Mouse (Mus musculus): ENCODE data around the gene Txlnb. TPM values are rescaled to one million over a fixed set of nuclear protein-coding genes. Genes with fewer than 3 reads are reported as not detected.

Txlnb gene
- polyA plus RNA-seq, 1 experiment from 2014 or later: 3.7 TPM

GRCm38 (mm10) chr10:17827391-17827790 is 31.4 kb downstream of the Txlnb start:
- Histone ChIP-seq H3K27me3 (no peaks in the 10 kb centered on the region), H3K36me3 (no peaks in the 10 kb centered on the region), H3K9ac (no peak overlapping the region), H3K27ac (replicated peaks) (no peak overlapping the region), H3K9me3 (replicated peaks) (no peaks in the 10 kb centered on the region), H3K4me3 (replicated peaks) (0 out of 2 replicates have a peak overlapping the region, but pooled peaks have one; percentile 0), H3K4me2 (replicated peaks) (peak overlapping the region; percentile 22), H3K4me1 (0 out of 2 replicates have a peak, but pooled peaks cover 6% of the 10 kb centered on the region)
- ATAC-seq (ENCODE audit: insufficient number of reproducible peaks, low FRiP score, low TSS enrichment, low read depth): no peak
- WGBS: 5% methylated on average over 12 of the region's 12 CpGs

GRCm38 (mm10) chr10:17829205-17829604 is 33.2 kb downstream of the Txlnb start:
- no peak overlapping the region for H3K9ac ChIP-seq
- no peak overlapping the region for H3K27ac ChIP-seq (replicated peaks)
- no peaks in the 10 kb centered on the region for H3K27me3 ChIP-seq
- no peak overlapping the region for H3K4me3 ChIP-seq (replicated peaks)
- no peaks in the 10 kb centered on the region for H3K9me3 ChIP-seq (replicated peaks)
- 0 out of 2 replicates have a peak, but pooled peaks cover 6% of the 10 kb centered on the region for H3K4me1 ChIP-seq
- H3K36me3 ChIP-seq: no peaks in the 10 kb centered on the region
- WGBS: 86% methylated on average over 4 of the region's 4 CpGs
- no peak for ATAC-seq (ENCODE audit: insufficient number of reproducible peaks, low FRiP score, low TSS enrichment, low read depth)
- no peak overlapping the region for H3K4me2 ChIP-seq (replicated peaks)

- H3K9ac ChIP-seq: no peak overlapping the region
- ATAC-seq (ENCODE audit: insufficient number of reproducible peaks, low FRiP score, low TSS enrichment, low read depth): no peak
- no peaks in the 10 kb centered on the region for H3K36me3 ChIP-seq
- H3K9me3 ChIP-seq (replicated peaks): no peaks in the 10 kb centered on the region
- 44% methylated on average over 3 of the region's 3 CpGs for WGBS
- 0 out of 2 replicates have a peak, but pooled peaks cover 6% of the 10 kb centered on the region for H3K4me1 ChIP-seq
- H3K4me3 ChIP-seq (replicated peaks): no peak overlapping the region
- H3K4me2 ChIP-seq (replicated peaks): no peak overlapping the region
- H3K27me3 ChIP-seq: no peaks in the 10 kb centered on the region
- no peak overlapping the region for H3K27ac ChIP-seq (replicated peaks)
Observed at GRCm38 (mm10) chr10:17831041-17831440, 35.0 kb downstream of the Txlnb start.

- Histone ChIP-seq H3K36me3 (no peaks in the 10 kb centered on the region), H3K27ac (replicated peaks) (no peak overlapping the region), H3K9me3 (replicated peaks) (no peaks in the 10 kb centered on the region), H3K9ac (no peak overlapping the region), H3K4me2 (replicated peaks) (no peak overlapping the region), H3K4me1 (no peaks in the 10 kb centered on the region), H3K27me3 (no peaks in the 10 kb centered on the region), H3K4me3 (replicated peaks) (no peak overlapping the region)
- 87% methylated on average over 6 of the region's 6 CpGs for WGBS
- no peak for ATAC-seq (ENCODE audit: insufficient number of reproducible peaks, low FRiP score, low TSS enrichment, low read depth)
Observed at GRCm38 (mm10) chr10:17835031-17835430, 39.0 kb downstream of the Txlnb start.

- Histone ChIP-seq H3K27ac (replicated peaks) (no peak overlapping the region), H3K4me3 (replicated peaks) (no peak overlapping the region), H3K9me3 (replicated peaks) (no peaks in the 10 kb centered on the region), H3K4me2 (replicated peaks) (no peak overlapping the region), H3K27me3 (no peaks in the 10 kb centered on the region), H3K9ac (no peak overlapping the region), H3K4me1 (no peaks in the 10 kb centered on the region), H3K36me3 (no peaks in the 10 kb centered on the region)
- no peak for ATAC-seq (ENCODE audit: insufficient number of reproducible peaks, low FRiP score, low TSS enrichment, low read depth)
- 98% methylated on average over 1 of the region's 1 CpGs for WGBS
Observed at GRCm38 (mm10) chr10:17836275-17836674, 40.2 kb downstream of the Txlnb start.

GRCm38 (mm10) chr10:17842030-17842429 is 46.0 kb downstream of the Txlnb start:
- Histone ChIP-seq H3K4me2 (replicated peaks) (no peak overlapping the region), H3K9me3 (replicated peaks) (no peaks in the 10 kb centered on the region), H3K36me3 (no peaks in the 10 kb centered on the region), H3K27ac (replicated peaks) (no peak overlapping the region), H3K27me3 (no peaks in the 10 kb centered on the region), H3K4me1 (no peaks in the 10 kb centered on the region), H3K9ac (no peak overlapping the region), H3K4me3 (replicated peaks) (no peak overlapping the region)
- WGBS: 70% methylated on average over 3 of the region's 3 CpGs
- ATAC-seq (ENCODE audit: insufficient number of reproducible peaks, low FRiP score, low TSS enrichment, low read depth): no peak

GRCm38 (mm10) chr10:17844781-17845537 is 48.9 kb downstream of the Txlnb start:
- 42% methylated on average over 4 of the region's 4 CpGs for WGBS
- Histone ChIP-seq H3K9ac (no peak overlapping the region), H3K4me1 (no peaks in the 10 kb centered on the region), H3K9me3 (replicated peaks) (no peaks in the 10 kb centered on the region), H3K4me2 (replicated peaks) (no peak overlapping the region), H3K4me3 (replicated peaks) (no peak overlapping the region), H3K36me3 (no peaks in the 10 kb centered on the region), H3K27me3 (no peaks in the 10 kb centered on the region), H3K27ac (replicated peaks) (no peak overlapping the region)
- no peak for ATAC-seq (ENCODE audit: insufficient number of reproducible peaks, low FRiP score, low TSS enrichment, low read depth)

GRCm38 (mm10) chr10:17857647-17858261 is 61.7 kb downstream of the Txlnb start:
- Histone ChIP-seq H3K27me3 (no peaks in the 10 kb centered on the region), H3K9me3 (replicated peaks) (no peaks in the 10 kb centered on the region), H3K36me3 (no peaks in the 10 kb centered on the region), H3K9ac (no peak overlapping the region), H3K4me1 (no peaks in the 10 kb centered on the region), H3K4me3 (replicated peaks) (no peak overlapping the region), H3K27ac (replicated peaks) (no peak overlapping the region), H3K4me2 (replicated peaks) (no peak overlapping the region)
- 83% methylated on average over 9 of the region's 9 CpGs for WGBS
- no peak for ATAC-seq (ENCODE audit: insufficient number of reproducible peaks, low FRiP score, low TSS enrichment, low read depth)

GRCm38 (mm10) chr10:17860701-17861480 is 64.9 kb downstream of the Txlnb start:
- no peak overlapping the region for H3K4me2 ChIP-seq (replicated peaks)
- H3K4me1 ChIP-seq: no peaks in the 10 kb centered on the region
- no peak overlapping the region for H3K9ac ChIP-seq
- H3K4me3 ChIP-seq (replicated peaks): no peak overlapping the region
- no peak for ATAC-seq (ENCODE audit: insufficient number of reproducible peaks, low FRiP score, low TSS enrichment, low read depth)
- H3K27ac ChIP-seq (replicated peaks): no peak overlapping the region
- H3K36me3 ChIP-seq: no peaks in the 10 kb centered on the region
- WGBS: 64% methylated on average over 6 of the region's 6 CpGs
- no peaks in the 10 kb centered on the region for H3K27me3 ChIP-seq
- no peaks in the 10 kb centered on the region for H3K9me3 ChIP-seq (replicated peaks)

- Histone ChIP-seq H3K27me3 (no peaks in the 10 kb centered on the region), H3K36me3 (no peaks in the 10 kb centered on the region), H3K9me3 (replicated peaks) (no peaks in the 10 kb centered on the region), H3K9ac (no peak overlapping the region), H3K4me1 (no peaks in the 10 kb centered on the region), H3K27ac (replicated peaks) (no peak overlapping the region), H3K4me3 (replicated peaks) (no peak overlapping the region), H3K4me2 (replicated peaks) (no peak overlapping the region)
- ATAC-seq (ENCODE audit: insufficient number of reproducible peaks, low FRiP score, low TSS enrichment, low read depth): peak; percentile 88
- 20% methylated on average over 5 of the region's 5 CpGs for WGBS
Observed at GRCm38 (mm10) chr10:17869822-17870662, 74.0 kb downstream of the Txlnb start.
